In the genomic region with DNA sequence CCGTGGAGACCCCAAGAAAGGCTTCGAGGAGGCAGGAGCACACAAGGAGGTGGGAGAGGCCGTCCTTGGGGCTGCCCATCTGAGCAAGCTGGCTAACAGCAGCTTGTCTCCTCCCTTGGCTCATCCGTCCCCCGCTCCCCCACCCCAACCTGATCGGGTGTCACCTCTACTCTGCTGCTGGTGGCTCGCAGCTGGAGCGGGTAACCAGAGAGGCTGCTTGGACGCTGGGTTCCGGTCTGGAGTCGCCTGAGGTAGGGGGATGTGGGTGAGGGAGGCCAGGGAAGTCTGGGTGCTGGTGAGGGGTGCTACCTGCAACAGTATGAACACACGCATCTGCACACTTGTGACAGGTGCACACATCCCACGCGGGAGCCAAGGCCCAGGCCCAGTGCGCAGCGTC, we compare ENCODE assay signal across 8 mouse cellular contexts. TPM values are rescaled to one million over a fixed set of nuclear protein-coding genes. Genes with fewer than 3 reads are reported as not detected.
A peak's percentile ranks its signal among the peaks of the same experiment; 100 is the strongest.
DNase-seq lines count a peak whose midpoint lies in the region; ATAC-seq and TF ChIP-seq lines count a peak whose summit lies in the region.

A gene (plus strand): TSS at position 151 of the 400 bp plus-strand sequence.

- no peaks in the 10 kb centered on the region for H3K9me3 ChIP-seq in forebrain, embryonic 13.5 days (replicated peaks)

- intact Hi-C loops in left cerebral cortex, postnatal 25 days (cut with DNase I): no loop called here

- H3K9ac ChIP-seq in forebrain, embryonic 13.5 days: peak within 1 kb of the TSS; percentile 88

- peaks cover 20% of the 10 kb centered on the region for H3K4me1 ChIP-seq in forebrain, embryonic 13.5 days
- peaks cover 23% of the 10 kb centered on the region for H3K4me1 ChIP-seq in olfactory bulb, adult 2 months (ENCODE audit: control insufficient read depth, insufficient read depth, low read length)

- H3K36me3 ChIP-seq in forebrain, embryonic 13.5 days (ENCODE audit: poor library complexity, severe bottlenecking): peaks cover 23% of the 10 kb centered on the region

- 0 out of 2 replicates have a peak, but pooled peaks cover 3% of the 10 kb centered on the region for H3K27me3 ChIP-seq in forebrain, embryonic 13.5 days

- WGBS in forebrain, embryonic 13.5 days: 88% methylated on average over 16 of the region's 16 CpGs
- WGBS in olfactory bulb, adult 2 months: 85% methylated on average over 16 of the region's 16 CpGs

- peak within 1 kb of the TSS; percentile 88 for H3K27ac ChIP-seq in forebrain, embryonic 13.5 days
- H3K27ac ChIP-seq in olfactory bulb, adult 2 months (ENCODE audit: insufficient read depth, low read depth, low read length): peak within 1 kb of the TSS; percentile 70

- no peak for DNase-seq in layer of hippocampus, adult 8-10 months (ENCODE audit: low spot score in 2 of 2)
- DNase-seq in layer of hippocampus, adult 11-12 months (ENCODE audit: low spot score): no peak
- DNase-seq in adrenal gland, postnatal 10 days: no peak
- no peak for DNase-seq in left cerebral cortex, postnatal 25 days (ENCODE audit: low spot score in 2 of 2)
- no peak for DNase-seq in spleen, adult 18-20 months
- DNase-seq in T-cell, adult 2 months (ENCODE audit: low spot score): no peak

- no peak for TF ChIP-seq POLR2A in olfactory bulb, adult 2 months (IDR thresholded peaks at IDR 0.05; ENCODE audit: insufficient read depth, low read depth, low read length)

- ATAC-seq in forebrain, embryonic 13.5 days: no peak

- H3K4me2 ChIP-seq in forebrain, embryonic 13.5 days: peak within 1 kb of the TSS; percentile 88

- H3K4me3 ChIP-seq in forebrain, embryonic 13.5 days: peak within 1 kb of the TSS; percentile 78
- peak within 1 kb of the TSS; percentile 69 for H3K4me3 ChIP-seq in olfactory bulb, adult 2 months (ENCODE audit: insufficient read depth, low read depth, low read length)

- TF ChIP-seq CTCF in olfactory bulb, adult 2 months (IDR thresholded peaks at IDR 0.05; ENCODE audit: insufficient read depth, low read depth, low read length): no peak

RNA-seq across cellular contexts. Expression of the gene that starts here (rescaled TPM):
- 10 to 100 TPM; 33.6 to 46.4 (median 40.3) TPM for total RNA-seq in layer of hippocampus, adult 8-10 months (2022)
- total RNA-seq in adrenal gland, postnatal 10 days (2021): 10 to 100 TPM; 15.2 to 26.7 TPM
- 6.4 and 6.9 TPM in 2 replicates for polyA plus RNA-seq in forebrain, embryonic 13.5 days (2015; fragmentation: Nextera tagmentation; extraction: Ambion mirVana)
- 10 to 100 TPM; 35.9 to 36.7 TPM for total RNA-seq in left cerebral cortex, postnatal 25 days (2021)
- not detected in 2 replicates for polyA plus RNA-seq in olfactory bulb, adult 2 months (2012; ENCODE audit: insufficient read depth, insufficient read length, low replicate concordance, missing spikeins)
